Mouse (Mus musculus) urinary bladder, postnatal 36 days (tissue): ENCODE data around the gene Utp20.

Experiments
- DNase-seq, 2 experiments: peaks; one replicate each; pipeline ENCODE4 v3.0.0; 2022; ENCODE audit warnings: low spot score in 2 of 2, mixed read lengths in 1 of 2

Utp20 gene

GRCm38 (mm10) chr10:88716986-88717755, 109.4 kb downstream of the Utp20 start:
- DNase-seq = no peak

- DNase-seq = no peak
Observed at GRCm38 (mm10) chr10:88715621-88716020, 111.0 kb downstream of the Utp20 start.

DNA sequence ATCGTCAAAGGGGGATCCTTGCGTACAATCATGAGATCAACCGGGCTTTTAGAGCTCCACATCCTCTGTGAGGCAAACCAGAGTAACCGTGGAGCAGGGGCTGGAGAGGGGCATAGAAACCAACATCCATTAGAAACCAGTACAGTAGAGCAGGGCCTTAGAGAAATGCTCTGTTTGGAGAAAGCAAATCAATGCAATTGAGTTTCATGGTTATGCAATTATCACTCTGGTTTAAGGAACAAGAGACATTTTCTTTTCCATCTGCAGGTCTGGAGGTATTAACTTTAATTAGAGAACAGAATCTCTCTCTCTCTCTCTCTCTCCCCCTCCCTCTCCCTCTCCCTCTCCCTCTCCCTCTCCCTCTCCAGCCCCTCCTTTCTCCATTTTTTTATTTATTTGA, 111.9 kb downstream of the Utp20 start:
- DNase-seq = no peak

DNA sequence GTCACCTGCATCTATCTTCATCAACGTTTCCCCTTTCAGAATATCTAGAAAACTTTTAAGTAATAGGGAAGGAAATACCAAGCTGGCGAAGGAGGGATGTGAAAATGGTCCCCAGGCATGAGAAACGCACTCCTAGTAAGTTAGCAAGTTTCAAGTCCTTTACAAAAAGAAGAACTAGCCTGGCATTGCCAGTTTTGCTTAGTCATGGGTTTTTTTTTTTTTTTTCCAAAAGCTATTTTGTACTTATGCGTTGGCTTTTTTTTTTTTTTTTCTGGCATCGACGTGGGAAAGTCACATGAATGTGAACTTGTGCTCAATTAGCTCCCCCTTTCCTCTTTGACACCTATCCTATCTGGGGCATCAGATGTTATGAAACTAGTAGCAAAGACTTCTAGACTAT, 114.2 kb downstream of the Utp20 start:
- no peak for DNase-seq

- DNase-seq = no peak
Observed at GRCm38 (mm10) chr10:88708671-88709523, 117.7 kb downstream of the Utp20 start.

DNA sequence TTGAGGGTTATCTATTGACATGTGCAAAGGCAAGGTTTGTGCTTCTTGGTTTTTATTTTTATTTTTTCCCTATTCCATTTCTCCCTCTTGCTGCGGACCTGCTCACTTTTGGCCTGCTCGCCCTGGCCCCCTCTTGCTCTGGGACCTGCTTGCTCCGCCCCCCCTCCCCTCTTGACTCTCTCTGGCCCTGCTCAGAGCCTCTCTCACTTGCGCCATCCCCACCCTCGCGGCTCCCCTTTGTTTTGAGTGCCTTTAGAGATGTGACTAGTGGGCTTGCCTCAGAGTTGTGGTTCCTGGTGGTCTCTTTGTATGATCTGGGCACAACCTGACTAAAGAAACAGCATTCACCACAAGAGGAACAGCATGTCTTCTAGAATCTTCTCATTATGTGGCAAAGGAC, 125.7 kb downstream of the Utp20 start:
- no peak for DNase-seq
